Mouse (Mus musculus): Measurements from ENCODE around the gene Gm40460. TPM values are rescaled to one million over a fixed set of nuclear protein-coding genes. Genes with fewer than 3 reads are reported as not detected.
A peak's percentile ranks its signal among the peaks of the same experiment; 100 is the strongest.
"Not testable (repeated sequence)": the region's sequence is repeated elsewhere in the genome, so short reads cannot be mapped to it uniquely, and the experiment has no call there.

Gm40460 gene
- total RNA-seq (2014; rRNA removed; ENCODE audit: low replicate concordance), result not detected in 2 replicates
- polyA plus RNA-seq (2015; fragmentation: Nextera tagmentation; extraction: Ambion mirVana), result not detected in 2 replicates

- TF ChIP-seq EP300 (IDR thresholded peaks at IDR 0.05; ENCODE audit: low read depth), result no peak
- TF ChIP-seq CTCF (IDR thresholded peaks at IDR 0.05; ENCODE audit: low read depth), result no peak
- Histone ChIP-seq H3K9ac (replicated peaks; ENCODE audit: low read depth, low read length) (no peak within 1 kb of the TSS), H3K4me3 (ENCODE audit: low read depth, low read length) (no peak within 1 kb of the TSS), H3K4me2 (ENCODE audit: low read depth, low read length) (no peak within 1 kb of the TSS), H3K36me3 (replicated peaks; ENCODE audit: control insufficient read depth, insufficient read depth, low read length) (no peaks in the 10 kb centered on the region), H3K27ac (ENCODE audit: low read depth) (no peak within 1 kb of the TSS), H3K4me1 (ENCODE audit: control insufficient read depth, insufficient read depth) (no peaks in the 10 kb centered on the region), H3K27me3 (ENCODE audit: control insufficient read depth, insufficient read depth, low read length) (no peaks in the 10 kb centered on the region), H3K9me3 (replicated peaks; ENCODE audit: control insufficient read depth, low read length) (no peaks in the 10 kb centered on the region)
- no peak for DNase-seq (ENCODE audit: low spot score)
- 37% methylated on average over 2 of the region's 2 CpGs for WGBS
- no peak for ATAC-seq (ENCODE audit: insufficient read depth, low read depth)
These were observed at the start of gene Gm40460 for GRCm38 (mm10) chr7:142240978-142241377. Gm40460 (minus strand) TSS chr7:142241078.

GRCm38 (mm10) chr7:142285910-142286612 lies 45.2 kb upstream of the Gm40460 start:
- H3K27me3 ChIP-seq (ENCODE audit: control insufficient read depth, insufficient read depth, low read length); H3K4me3 ChIP-seq (ENCODE audit: low read depth, low read length); H3K27ac ChIP-seq (ENCODE audit: low read depth); H3K36me3 ChIP-seq (replicated peaks; ENCODE audit: control insufficient read depth, insufficient read depth, low read length); ATAC-seq (ENCODE audit: insufficient read depth, low read depth); H3K9me3 ChIP-seq (replicated peaks; ENCODE audit: control insufficient read depth, low read length); H3K4me1 ChIP-seq (ENCODE audit: control insufficient read depth, insufficient read depth); DNase-seq (ENCODE audit: low spot score); H3K9ac ChIP-seq (replicated peaks; ENCODE audit: low read depth, low read length); H3K4me2 ChIP-seq (ENCODE audit: low read depth, low read length): not testable (repeated sequence)
- WGBS, result 57% methylated on average over 9 of the region's 9 CpGs

- DNase-seq (ENCODE audit: low spot score) (peak; percentile 59), ATAC-seq (ENCODE audit: insufficient read depth, low read depth) (peak; percentile 77)
- H3K4me1 ChIP-seq (ENCODE audit: control insufficient read depth, insufficient read depth), result no peaks in the 10 kb centered on the region
- H3K4me3 ChIP-seq (ENCODE audit: low read depth, low read length), result peak overlapping the region; percentile 68
- no peaks in the 10 kb centered on the region for H3K9me3 ChIP-seq (replicated peaks; ENCODE audit: control insufficient read depth, low read length)
- 0 out of 2 replicates have a peak overlapping the region, but pooled peaks have one; percentile 74 for H3K9ac ChIP-seq (replicated peaks; ENCODE audit: low read depth, low read length)
- peak overlapping the region; percentile 90 for H3K27ac ChIP-seq (ENCODE audit: low read depth)
- 23% methylated on average over 23 of the region's 23 CpGs for WGBS
- H3K36me3 ChIP-seq (replicated peaks; ENCODE audit: control insufficient read depth, insufficient read depth, low read length), result no peaks in the 10 kb centered on the region
- TF ChIP-seq CTCF (IDR thresholded peaks at IDR 0.05; ENCODE audit: low read depth), result peak; percentile 57
- no peak for TF ChIP-seq EP300 (IDR thresholded peaks at IDR 0.05; ENCODE audit: low read depth)
- peak overlapping the region; percentile 96 for H3K4me2 ChIP-seq (ENCODE audit: low read depth, low read length)
- no peaks in the 10 kb centered on the region for H3K27me3 ChIP-seq (ENCODE audit: control insufficient read depth, insufficient read depth, low read length)
These were observed 44.4 kb upstream of the Gm40460 start for GRCm38 (mm10) chr7:142285130-142285835.

GRCm38 (mm10) chr7:142284615-142285080 lies 43.8 kb upstream of the Gm40460 start:
- peak; percentile 90 for DNase-seq (ENCODE audit: low spot score)
- WGBS, result under 1% methylated on average over 19 of the region's 19 CpGs
- no peaks in the 10 kb centered on the region for H3K4me1 ChIP-seq (ENCODE audit: control insufficient read depth, insufficient read depth)
- H3K9ac ChIP-seq (replicated peaks; ENCODE audit: low read depth, low read length), result peak overlapping the region; percentile 74
- peak overlapping the region; percentile 68 for H3K4me3 ChIP-seq (ENCODE audit: low read depth, low read length)
- TF ChIP-seq CTCF (IDR thresholded peaks at IDR 0.05; ENCODE audit: low read depth) (peak; percentile 79), EP300 (IDR thresholded peaks at IDR 0.05; ENCODE audit: low read depth) (no peak)
- no peaks in the 10 kb centered on the region for H3K27me3 ChIP-seq (ENCODE audit: control insufficient read depth, insufficient read depth, low read length)
- H3K36me3 ChIP-seq (replicated peaks; ENCODE audit: control insufficient read depth, insufficient read depth, low read length), result no peaks in the 10 kb centered on the region
- peak overlapping the region; percentile 90 for H3K27ac ChIP-seq (ENCODE audit: low read depth)
- H3K4me2 ChIP-seq (ENCODE audit: low read depth, low read length), result peak overlapping the region; percentile 96
- H3K9me3 ChIP-seq (replicated peaks; ENCODE audit: control insufficient read depth, low read length), result no peaks in the 10 kb centered on the region
- peak; percentile 84 for ATAC-seq (ENCODE audit: insufficient read depth, low read depth)

GRCm38 (mm10) chr7:142284023-142284591 lies 43.2 kb upstream of the Gm40460 start:
- ATAC-seq (ENCODE audit: insufficient read depth, low read depth) (peak; percentile 73), DNase-seq (ENCODE audit: low spot score) (peak; percentile 46)
- Histone ChIP-seq H3K36me3 (replicated peaks; ENCODE audit: control insufficient read depth, insufficient read depth, low read length) (no peaks in the 10 kb centered on the region), H3K27me3 (ENCODE audit: control insufficient read depth, insufficient read depth, low read length) (no peaks in the 10 kb centered on the region), H3K4me1 (ENCODE audit: control insufficient read depth, insufficient read depth) (no peaks in the 10 kb centered on the region), H3K9ac (replicated peaks; ENCODE audit: low read depth, low read length) (peak overlapping the region; percentile 74), H3K27ac (ENCODE audit: low read depth) (peak overlapping the region; percentile 90), H3K4me3 (ENCODE audit: low read depth, low read length) (peak overlapping the region; percentile 68), H3K4me2 (ENCODE audit: low read depth, low read length) (peak overlapping the region; percentile 96), H3K9me3 (replicated peaks; ENCODE audit: control insufficient read depth, low read length) (no peaks in the 10 kb centered on the region)
- TF ChIP-seq EP300 (IDR thresholded peaks at IDR 0.05; ENCODE audit: low read depth), result no peak
- peak; percentile 19 for TF ChIP-seq CTCF (IDR thresholded peaks at IDR 0.05; ENCODE audit: low read depth)
- under 1% methylated on average over 38 of the region's 38 CpGs for WGBS

- not testable (repeated sequence) for H3K9ac ChIP-seq (replicated peaks; ENCODE audit: low read depth, low read length); H3K9me3 ChIP-seq (replicated peaks; ENCODE audit: control insufficient read depth, low read length); H3K27ac ChIP-seq (ENCODE audit: low read depth); DNase-seq (ENCODE audit: low spot score); H3K27me3 ChIP-seq (ENCODE audit: control insufficient read depth, insufficient read depth, low read length); ATAC-seq (ENCODE audit: insufficient read depth, low read depth); H3K4me1 ChIP-seq (ENCODE audit: control insufficient read depth, insufficient read depth); H3K4me2 ChIP-seq (ENCODE audit: low read depth, low read length); H3K36me3 ChIP-seq (replicated peaks; ENCODE audit: control insufficient read depth, insufficient read depth, low read length); H3K4me3 ChIP-seq (ENCODE audit: low read depth, low read length)
- WGBS, result 38% methylated on average over 2 of the region's 2 CpGs
These were observed 42.0 kb upstream of the Gm40460 start for GRCm38 (mm10) chr7:142282847-142283246.
